Comparison of ENCODE assay signal across 19 mouse cellular contexts in the genomic region with DNA sequence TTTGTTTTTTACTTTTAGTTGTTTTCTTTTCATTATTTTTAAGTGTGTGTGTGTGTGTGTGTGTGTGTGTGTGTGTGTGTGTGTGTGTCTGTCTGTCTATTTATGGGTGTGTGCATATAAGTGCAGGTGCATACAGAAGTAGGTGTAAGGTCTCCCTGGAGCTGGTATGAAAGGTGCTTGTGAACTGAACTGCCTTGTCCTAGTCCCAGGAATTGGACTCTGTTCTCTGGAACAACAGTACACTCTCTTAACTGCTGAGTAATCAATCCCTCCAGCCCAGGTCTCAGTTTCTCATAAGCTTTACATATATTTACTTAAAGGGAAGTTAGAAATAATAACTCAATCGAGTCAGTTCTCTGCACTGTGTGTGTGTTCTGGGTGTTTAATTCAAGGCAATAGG.
"Had no signal": no experiment of that assay in that cellular context is flagged by ENCODE, and none has a peak within 500 bp of the region (broad histone marks: within the 10 kb centered on the region; RNA-seq: fewer than 3 reads in every experiment).

No protein-coding gene starts in this region.

- ATAC-seq: lung, postnatal 0 days; midbrain, embryonic 13.5 days; midbrain, embryonic 15.5 days had no signal

- H3K4me3 ChIP-seq: lung, embryonic 15.5 days; megakaryocyte, embryonic 14.5 days; midbrain, embryonic 13.5 days; midbrain, embryonic 15.5 days; neural tube, embryonic 12.5 days had no signal

- H3K9ac ChIP-seq: lung, embryonic 15.5 days; midbrain, embryonic 13.5 days; midbrain, embryonic 15.5 days; neural tube, embryonic 12.5 days had no signal

- H3K9me3 ChIP-seq: lung, embryonic 15.5 days; megakaryocyte, embryonic 14.5 days; midbrain, embryonic 13.5 days; midbrain, embryonic 15.5 days; neural tube, embryonic 12.5 days had no signal

- H3K4me1 ChIP-seq: lung, embryonic 15.5 days; megakaryocyte, embryonic 14.5 days; midbrain, embryonic 13.5 days; midbrain, embryonic 15.5 days; neural tube, embryonic 12.5 days had no signal

- H3K36me3 ChIP-seq: midbrain, embryonic 13.5 days; midbrain, embryonic 15.5 days; neural tube, embryonic 12.5 days had no signal

- H3K4me2 ChIP-seq: lung, embryonic 15.5 days; midbrain, embryonic 11.5 days; midbrain, embryonic 13.5 days; midbrain, embryonic 15.5 days; neural tube, embryonic 12.5 days had no signal

- H3K27ac ChIP-seq: lung, embryonic 15.5 days; macrophage; midbrain, embryonic 13.5 days; midbrain, embryonic 15.5 days; neural tube, embryonic 12.5 days had no signal

- H3K27me3 ChIP-seq: lung, embryonic 15.5 days; megakaryocyte, embryonic 14.5 days; midbrain, embryonic 13.5 days; midbrain, embryonic 15.5 days; neural tube, embryonic 12.5 days had no signal

- DNase-seq: lung, adult 2 months; lung, postnatal 14 days; lung, postnatal 36 days; retina, postnatal 1 day; right cerebral cortex, adult 18-20 months; right cerebral cortex, postnatal 25 days; right cerebral cortex, postnatal 4 days; spleen, adult 18-20 months; thymus, adult 2 months; thymus, postnatal 25 days; thymus, postnatal 4 days had no signal
